In genomic region chr2:146117191-146117914, GRCm38 (mm10) we compare ENCODE assay signal across 12 mouse cellular contexts.
DNase-seq lines count a peak whose midpoint lies in the region; ATAC-seq and TF ChIP-seq lines count a peak whose summit lies in the region.
"Had no signal": no experiment of that assay in that cellular context is flagged by ENCODE, and none has a peak within 500 bp of the region (broad histone marks: within the 10 kb centered on the region; RNA-seq: fewer than 3 reads in every experiment).

No protein-coding gene starts in this region.

- H3K4me3 ChIP-seq in forebrain, embryonic 11.5 days (ENCODE audit: low read depth, low read length): no peak overlapping the region
- H3K4me3 ChIP-seq in forebrain, embryonic 16.5 days (replicated peaks; ENCODE audit: low read length): no peak overlapping the region
- H3K4me3 ChIP-seq in midbrain, embryonic 15.5 days: no peak overlapping the region
- no peak overlapping the region for H3K4me3 ChIP-seq in midbrain, embryonic 14.5 days (replicated peaks; ENCODE audit: low read depth, low read length)
- H3K4me3 ChIP-seq in layer of hippocampus, adult 2 months: no peak overlapping the region
- H3K4me3 ChIP-seq: liver, embryonic 13.5 days; myocyte had no signal

- no peak overlapping the region for H3K4me2 ChIP-seq in forebrain, embryonic 11.5 days (ENCODE audit: low read depth, low read length, severe bottlenecking)
- H3K4me2 ChIP-seq in forebrain, embryonic 16.5 days (ENCODE audit: low read length): no peak overlapping the region
- no peak overlapping the region for H3K4me2 ChIP-seq in midbrain, embryonic 15.5 days
- no peak overlapping the region for H3K4me2 ChIP-seq in midbrain, embryonic 14.5 days (ENCODE audit: low read length)
- H3K4me2 ChIP-seq: liver, embryonic 13.5 days had no signal

- no peak overlapping the region for H3K27ac ChIP-seq in forebrain, embryonic 11.5 days (ENCODE audit: low read depth, low read length)
- H3K27ac ChIP-seq in forebrain, embryonic 16.5 days (ENCODE audit: low read length): no peak overlapping the region
- H3K27ac ChIP-seq in midbrain, embryonic 15.5 days: no peak overlapping the region
- no peak overlapping the region for H3K27ac ChIP-seq in midbrain, embryonic 14.5 days (replicated peaks; ENCODE audit: low read depth, low read length)
- H3K27ac ChIP-seq in layer of hippocampus, adult 2 months: no peak overlapping the region
- H3K27ac ChIP-seq: liver, embryonic 13.5 days had no signal

- no peaks in the 10 kb centered on the region for H3K36me3 ChIP-seq in forebrain, embryonic 11.5 days (ENCODE audit: control insufficient read depth, insufficient read depth, low read length)
- H3K36me3 ChIP-seq in forebrain, embryonic 16.5 days (ENCODE audit: control insufficient read depth, insufficient read depth): no peaks in the 10 kb centered on the region
- H3K36me3 ChIP-seq in midbrain, embryonic 15.5 days (replicated peaks): no peaks in the 10 kb centered on the region
- no peaks in the 10 kb centered on the region for H3K36me3 ChIP-seq in midbrain, embryonic 14.5 days (ENCODE audit: control insufficient read depth, insufficient read depth, low read length)
- H3K36me3 ChIP-seq: liver, embryonic 13.5 days had no signal

- no peaks in the 10 kb centered on the region for H3K27me3 ChIP-seq in forebrain, embryonic 11.5 days (ENCODE audit: control insufficient read depth, insufficient read depth, low read length)
- H3K27me3 ChIP-seq in forebrain, embryonic 16.5 days (replicated peaks; ENCODE audit: control insufficient read depth, insufficient read depth, low read length): no peaks in the 10 kb centered on the region
- no peaks in the 10 kb centered on the region for H3K27me3 ChIP-seq in midbrain, embryonic 15.5 days (replicated peaks)
- no peaks in the 10 kb centered on the region for H3K27me3 ChIP-seq in midbrain, embryonic 14.5 days (ENCODE audit: control insufficient read depth, insufficient read depth, low read length)
- H3K27me3 ChIP-seq: liver, embryonic 13.5 days had no signal

- intact Hi-C loops in heart, postnatal 14 days (cut with DNase I): no loop called here

- H3K9me3 ChIP-seq in forebrain, embryonic 11.5 days (ENCODE audit: control insufficient read depth, low read length): no peaks in the 10 kb centered on the region
- no peaks in the 10 kb centered on the region for H3K9me3 ChIP-seq in forebrain, embryonic 16.5 days (ENCODE audit: control insufficient read depth, low read length)
- H3K9me3 ChIP-seq in midbrain, embryonic 15.5 days: no peaks in the 10 kb centered on the region
- H3K9me3 ChIP-seq in midbrain, embryonic 14.5 days (ENCODE audit: control insufficient read depth, low read length): no peaks in the 10 kb centered on the region
- H3K9me3 ChIP-seq: liver, embryonic 13.5 days had no signal

- TF ChIP-seq CTCF in layer of hippocampus, adult 2 months (conservative IDR thresholded peaks at IDR 0.05): no peak

- WGBS in forebrain, embryonic 11.5 days: 38% methylated on average over 17 of the region's 17 CpGs
- 21% methylated on average over 17 of the region's 17 CpGs for WGBS in forebrain, embryonic 16.5 days
- WGBS in midbrain, embryonic 15.5 days: 32% methylated on average over 17 of the region's 17 CpGs
- 31% methylated on average over 17 of the region's 17 CpGs for WGBS in midbrain, embryonic 14.5 days

- no peak overlapping the region for H3K9ac ChIP-seq in forebrain, embryonic 11.5 days (ENCODE audit: low read length)
- no peak overlapping the region for H3K9ac ChIP-seq in forebrain, embryonic 16.5 days (replicated peaks; ENCODE audit: low read depth, low read length)
- H3K9ac ChIP-seq in midbrain, embryonic 15.5 days: no peak overlapping the region
- no peak overlapping the region for H3K9ac ChIP-seq in midbrain, embryonic 14.5 days (replicated peaks; ENCODE audit: low read length)
- H3K9ac ChIP-seq: liver, embryonic 13.5 days had no signal

- peak; percentile 50 for DNase-seq in forebrain, embryonic 11.5 days (ENCODE audit: low spot score)
- DNase-seq in midbrain, embryonic 14.5 days: no peak
- DNase-seq in mesoderm, embryonic 11.5 days (ENCODE audit: low read depth, low spot score): peak; percentile 59
- no peak for DNase-seq in layer of hippocampus, adult 2 months (ENCODE audit: low spot score in 2 of 2)
- no peak for DNase-seq in heart, postnatal 14 days
- DNase-seq: adrenal gland, postnatal 36 days; gastrocnemius, postnatal 36 days; liver, embryonic 13.5 days had no signal

- peak; percentile 48 for ATAC-seq in forebrain, embryonic 11.5 days (replicated peaks; ENCODE audit: low FRiP score)
- ATAC-seq in forebrain, embryonic 16.5 days: no peak
- 0 out of 2 replicates have a peak, but pooled peaks have one; percentile 9 for ATAC-seq in midbrain, embryonic 15.5 days (replicated peaks)
- ATAC-seq in midbrain, embryonic 14.5 days (ENCODE audit: low FRiP score, low TSS enrichment): no peak
- no peak for ATAC-seq in frontal cortex, adult (ENCODE audit: low TSS enrichment)

- H3K4me1 ChIP-seq in forebrain, embryonic 11.5 days (replicated peaks; ENCODE audit: control insufficient read depth, insufficient read depth, low read length): peaks cover 8% of the 10 kb centered on the region; the same call in 1 of the 2 replicates
- no peaks in the 10 kb centered on the region; the same call in 1 of the 2 replicates for H3K4me1 ChIP-seq in forebrain, embryonic 16.5 days (replicated peaks; ENCODE audit: control insufficient read depth, insufficient read depth, low read length)
- no peaks in the 10 kb centered on the region for H3K4me1 ChIP-seq in midbrain, embryonic 15.5 days
- H3K4me1 ChIP-seq in midbrain, embryonic 14.5 days (ENCODE audit: control insufficient read depth, insufficient read depth, low read length): peaks cover 7% of the 10 kb centered on the region; the same call in 1 of the 2 replicates
- H3K4me1 ChIP-seq: liver, embryonic 13.5 days had no signal

Comparison
In these comparisons a context has a peak if more than half of its experiments do, and no peak if none do; other contexts are left out.
1. ATAC-seq: peak in forebrain, embryonic 11.5 days (single experiment) and midbrain, embryonic 15.5 days (single experiment); none in forebrain, embryonic 16.5 days (single experiment), midbrain, embryonic 14.5 days (single experiment) and frontal cortex, adult (single experiment).
2. DNase-seq: peak in forebrain, embryonic 11.5 days (single experiment) and mesoderm, embryonic 11.5 days (single experiment); none in midbrain, embryonic 14.5 days (single experiment), layer of hippocampus, adult 2 months (0 of 2) and heart, postnatal 14 days (0 of 2).